Mouse (Mus musculus): Measurements from ENCODE around the gene Ubc. TPM values are rescaled to one million over a fixed set of nuclear protein-coding genes. Genes with fewer than 3 reads are reported as not detected.
"Not testable (repeated sequence)": the region's sequence is repeated elsewhere in the genome, so short reads cannot be mapped to it uniquely, and the experiment has no call there.

Ubc gene
- polyA plus RNA-seq, 1 experiment = 168 TPM

GRCm38 (mm10) chr5:125389131-125389578 is 847 bp downstream of the Ubc start, which contains the start of gene Gm10382:
Gene Gm10382, plus strand, starts transcription at chr5:125389322.
- peak within 1 kb of the TSS; percentile 83 for H3K4me3 ChIP-seq (replicated peaks; ENCODE audit: control insufficient read depth, low read depth, low read length)
- WGBS = under 1% methylated on average over 41 of the region's 41 CpGs
- H3K4me1 ChIP-seq (ENCODE audit: control insufficient read depth, insufficient read depth, low read length) = peaks cover 1% of the 10 kb centered on the region; the same call in 1 of the 2 replicates
- TF ChIP-seq CTCF (IDR thresholded peaks at IDR 0.05; ENCODE audit: control insufficient read depth, insufficient read depth, low read length) (no peak), POLR2A (IDR thresholded peaks at IDR 0.05; ENCODE audit: borderline replicate concordance, control insufficient read depth, low read depth, low read length) (no peak; the same call in 1 of the 2 replicates)
- H3K27ac ChIP-seq (ENCODE audit: control insufficient read depth, insufficient read depth, low read depth, low read length, poor library complexity) = peak within 1 kb of the TSS; percentile 100

- WGBS = 6% methylated on average over 13 of the region's 13 CpGs
- peaks cover 1% of the 10 kb centered on the region; the same call in 1 of the 2 replicates for H3K4me1 ChIP-seq (ENCODE audit: control insufficient read depth, insufficient read depth, low read length)
- TF ChIP-seq POLR2A (IDR thresholded peaks at IDR 0.05; ENCODE audit: borderline replicate concordance, control insufficient read depth, low read depth, low read length) = no peak
- no peak for TF ChIP-seq CTCF (IDR thresholded peaks at IDR 0.05; ENCODE audit: control insufficient read depth, insufficient read depth, low read length)
- H3K4me3 ChIP-seq (replicated peaks; ENCODE audit: control insufficient read depth, low read depth, low read length) = peak overlapping the region; percentile 83
- peak overlapping the region; percentile 100 for H3K27ac ChIP-seq (ENCODE audit: control insufficient read depth, insufficient read depth, low read depth, low read length, poor library complexity)
These were observed 1.5 kb downstream of the Ubc start for GRCm38 (mm10) chr5:125388358-125389092.

GRCm38 (mm10) chr5:125387295-125387694 is 2.7 kb downstream of the Ubc start:
- H3K4me1 ChIP-seq (ENCODE audit: control insufficient read depth, insufficient read depth, low read length); H3K4me3 ChIP-seq (replicated peaks; ENCODE audit: control insufficient read depth, low read depth, low read length); H3K27ac ChIP-seq (ENCODE audit: control insufficient read depth, insufficient read depth, low read depth, low read length, poor library complexity): not testable (repeated sequence)
- 83% methylated on average over 5 of the region's 6 CpGs for WGBS

- Histone ChIP-seq H3K4me1 (ENCODE audit: control insufficient read depth, insufficient read depth, low read length) (no peaks in the 10 kb centered on the region; the same call in 1 of the 2 replicates), H3K27ac (ENCODE audit: control insufficient read depth, insufficient read depth, low read depth, low read length, poor library complexity) (no peak overlapping the region), H3K4me3 (replicated peaks; ENCODE audit: control insufficient read depth, low read depth, low read length) (no peak overlapping the region)
- TF ChIP-seq CTCF (IDR thresholded peaks at IDR 0.05; ENCODE audit: control insufficient read depth, insufficient read depth, low read length) (no peak), POLR2A (IDR thresholded peaks at IDR 0.05; ENCODE audit: borderline replicate concordance, control insufficient read depth, low read depth, low read length) (no peak)
- WGBS = 70% methylated on average over 8 of the region's 8 CpGs
These were observed 4.6 kb downstream of the Ubc start for GRCm38 (mm10) chr5:125385215-125385940.

GRCm38 (mm10) chr5:125384512-125385214 is 5.3 kb downstream of the Ubc start:
- Histone ChIP-seq H3K27ac (ENCODE audit: control insufficient read depth, insufficient read depth, low read depth, low read length, poor library complexity) (no peak overlapping the region), H3K4me1 (ENCODE audit: control insufficient read depth, insufficient read depth, low read length) (no peaks in the 10 kb centered on the region; the same call in 1 of the 2 replicates), H3K4me3 (replicated peaks; ENCODE audit: control insufficient read depth, low read depth, low read length) (no peak overlapping the region)
- WGBS = 78% methylated on average over 2 of the region's 2 CpGs
- no peak for TF ChIP-seq CTCF (IDR thresholded peaks at IDR 0.05; ENCODE audit: control insufficient read depth, insufficient read depth, low read length)
- TF ChIP-seq POLR2A (IDR thresholded peaks at IDR 0.05; ENCODE audit: borderline replicate concordance, control insufficient read depth, low read depth, low read length) = no peak

- Histone ChIP-seq H3K27ac (ENCODE audit: control insufficient read depth, insufficient read depth, low read depth, low read length, poor library complexity) (no peak overlapping the region), H3K4me3 (replicated peaks; ENCODE audit: control insufficient read depth, low read depth, low read length) (no peak overlapping the region), H3K4me1 (ENCODE audit: control insufficient read depth, insufficient read depth, low read length) (no peaks in the 10 kb centered on the region; the same call in 1 of the 2 replicates)
- no peak for TF ChIP-seq POLR2A (IDR thresholded peaks at IDR 0.05; ENCODE audit: borderline replicate concordance, control insufficient read depth, low read depth, low read length)
- TF ChIP-seq CTCF (IDR thresholded peaks at IDR 0.05; ENCODE audit: control insufficient read depth, insufficient read depth, low read length) = no peak
- 60% methylated on average over 3 of the region's 3 CpGs for WGBS
These were observed 6.2 kb downstream of the Ubc start for GRCm38 (mm10) chr5:125383637-125384420.

- Histone ChIP-seq H3K4me1 (ENCODE audit: control insufficient read depth, insufficient read depth, low read length) (no peaks in the 10 kb centered on the region; the same call in 1 of the 2 replicates), H3K4me3 (replicated peaks; ENCODE audit: control insufficient read depth, low read depth, low read length) (no peak overlapping the region), H3K27ac (ENCODE audit: control insufficient read depth, insufficient read depth, low read depth, low read length, poor library complexity) (no peak overlapping the region)
- WGBS = 40% methylated on average over 6 of the region's 6 CpGs
- no peak for TF ChIP-seq POLR2A (IDR thresholded peaks at IDR 0.05; ENCODE audit: borderline replicate concordance, control insufficient read depth, low read depth, low read length)
- TF ChIP-seq CTCF (IDR thresholded peaks at IDR 0.05; ENCODE audit: control insufficient read depth, insufficient read depth, low read length) = peak; percentile 59
These were observed 7.1 kb downstream of the Ubc start for GRCm38 (mm10) chr5:125382673-125383558.
